In the genomic region with DNA sequence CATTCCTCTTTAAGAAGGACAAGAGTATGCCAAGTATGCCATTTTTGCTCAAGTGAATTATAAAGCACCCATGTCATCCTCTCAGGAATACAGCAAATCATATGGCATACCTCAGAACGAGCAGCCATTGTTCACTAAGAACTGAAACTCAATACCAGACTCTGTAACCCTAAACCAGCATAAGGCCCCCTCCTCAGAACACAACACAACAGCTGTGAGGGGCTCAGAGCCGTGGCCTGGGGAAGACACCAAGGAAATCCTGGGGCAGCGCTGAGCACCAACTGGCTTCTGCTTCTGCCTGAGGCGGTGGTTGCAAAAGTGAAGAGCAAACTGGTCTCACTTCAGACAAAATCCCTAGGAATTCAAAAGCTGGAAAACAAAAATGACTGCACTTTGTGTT, we compare ENCODE assay signal across 18 mouse cellular contexts.
DNase-seq lines count a peak whose midpoint lies in the region; ATAC-seq lines count a peak whose summit lies in the region.
"Had no signal": no experiment of that assay in that cellular context is flagged by ENCODE, and none has a peak within 500 bp of the region (broad histone marks: within the 10 kb centered on the region; RNA-seq: fewer than 3 reads in every experiment).

No protein-coding gene starts in this region.

- H3K9me3 ChIP-seq in forebrain, embryonic 10.5 days = no peaks in the 10 kb centered on the region
- no peaks in the 10 kb centered on the region for H3K9me3 ChIP-seq in forebrain, embryonic 12.5 days
- no peaks in the 10 kb centered on the region for H3K9me3 ChIP-seq in limb, embryonic 15.5 days
- H3K9me3 ChIP-seq in heart, embryonic 12.5 days (replicated peaks) = no peaks in the 10 kb centered on the region
- H3K9me3 ChIP-seq: heart, embryonic 15.5 days; hindbrain, embryonic 15.5 days had no signal

- H3K36me3 ChIP-seq in forebrain, embryonic 10.5 days (replicated peaks) = no peaks in the 10 kb centered on the region
- no peaks in the 10 kb centered on the region for H3K36me3 ChIP-seq in forebrain, embryonic 12.5 days (replicated peaks)
- no peaks in the 10 kb centered on the region for H3K36me3 ChIP-seq in limb, embryonic 15.5 days
- H3K36me3 ChIP-seq in heart, embryonic 12.5 days = no peaks in the 10 kb centered on the region
- H3K36me3 ChIP-seq: heart, embryonic 15.5 days; hindbrain, embryonic 15.5 days had no signal

- peak overlapping the region; percentile 83 for H3K27ac ChIP-seq in forebrain, embryonic 10.5 days
- no peak overlapping the region for H3K27ac ChIP-seq in forebrain, embryonic 12.5 days
- H3K27ac ChIP-seq in limb, embryonic 15.5 days = no peak overlapping the region
- H3K27ac ChIP-seq in heart, embryonic 12.5 days (ENCODE audit: poor library complexity, severe bottlenecking) = no peak overlapping the region
- H3K27ac ChIP-seq: hindbrain, embryonic 15.5 days had no signal

- H3K27me3 ChIP-seq in forebrain, embryonic 10.5 days (ENCODE audit: poor library complexity, severe bottlenecking) = 0 out of 2 replicates have a peak, but pooled peaks cover 2% of the 10 kb centered on the region
- H3K27me3 ChIP-seq in forebrain, embryonic 12.5 days = 0 out of 2 replicates have a peak, but pooled peaks cover 4% of the 10 kb centered on the region
- H3K27me3 ChIP-seq in limb, embryonic 15.5 days = no peaks in the 10 kb centered on the region
- no peaks in the 10 kb centered on the region for H3K27me3 ChIP-seq in heart, embryonic 12.5 days (replicated peaks)
- H3K27me3 ChIP-seq: CH12.LX; heart, embryonic 15.5 days; hindbrain, embryonic 15.5 days; Patski had no signal

- H3K4me2 ChIP-seq in forebrain, embryonic 12.5 days = no peak overlapping the region
- H3K4me2 ChIP-seq in limb, embryonic 15.5 days = no peak overlapping the region
- no peak overlapping the region for H3K4me2 ChIP-seq in heart, embryonic 12.5 days
- H3K4me2 ChIP-seq: heart, embryonic 15.5 days; hindbrain, embryonic 15.5 days had no signal

- no peak overlapping the region for H3K4me3 ChIP-seq in forebrain, embryonic 10.5 days
- no peak overlapping the region for H3K4me3 ChIP-seq in forebrain, embryonic 12.5 days (replicated peaks)
- no peak overlapping the region for H3K4me3 ChIP-seq in limb, embryonic 15.5 days
- no peak overlapping the region for H3K4me3 ChIP-seq in heart, embryonic 12.5 days
- H3K4me3 ChIP-seq: heart, embryonic 15.5 days; hindbrain, embryonic 15.5 days had no signal

- H3K9ac ChIP-seq in forebrain, embryonic 12.5 days = no peak overlapping the region
- H3K9ac ChIP-seq in limb, embryonic 15.5 days = no peak overlapping the region
- H3K9ac ChIP-seq in heart, embryonic 12.5 days = no peak overlapping the region
- H3K9ac ChIP-seq: heart, embryonic 15.5 days; hindbrain, embryonic 15.5 days had no signal

- peaks cover 97% of the 10 kb centered on the region for H3K4me1 ChIP-seq in forebrain, embryonic 10.5 days
- peaks cover 68% of the 10 kb centered on the region for H3K4me1 ChIP-seq in forebrain, embryonic 12.5 days
- H3K4me1 ChIP-seq in limb, embryonic 15.5 days = peaks cover 23% of the 10 kb centered on the region
- H3K4me1 ChIP-seq in heart, embryonic 12.5 days (replicated peaks) = peaks cover 61% of the 10 kb centered on the region
- H3K4me1 ChIP-seq: hindbrain, embryonic 15.5 days had no signal

- no peak for ATAC-seq in forebrain, embryonic 12.5 days (ENCODE audit: low FRiP score)
- ATAC-seq in limb, embryonic 15.5 days (ENCODE audit: insufficient number of reproducible peaks, low FRiP score, low TSS enrichment, low read depth) = peak; percentile 41; the same call in 1 of the 2 replicates
- no peak for ATAC-seq in heart, embryonic 12.5 days (ENCODE audit: insufficient number of reproducible peaks, low FRiP score)
- ATAC-seq: Patski had no signal

- peak; percentile 42 for DNase-seq in forebrain, embryonic 10.5 days (ENCODE audit: extremely low spot score, low spot score)
- peak; percentile 32 for DNase-seq in retina, embryonic 14.5 days (ENCODE audit: low spot score)
- no peak for DNase-seq in retina, postnatal 1 day
- no peak for DNase-seq in cerebellum, adult 9-10 months
- DNase-seq in adipocyte (ENCODE audit: low spot score) = no peak
- DNase-seq: cerebellum, adult 2 months; gastrocnemius, postnatal 25 days; kidney, adult 18-20 months; kidney, postnatal 25 days; lung, adult 2 months; right cerebral cortex, postnatal 4 days had no signal

- WGBS in forebrain, embryonic 10.5 days = 13% methylated on average over 4 of the region's 4 CpGs
- WGBS in forebrain, embryonic 12.5 days = 16% methylated on average over 4 of the region's 4 CpGs
- 28% methylated on average over 4 of the region's 4 CpGs for WGBS in limb, embryonic 15.5 days
- WGBS in heart, embryonic 12.5 days = 44% methylated on average over 4 of the region's 4 CpGs

Comparison
In these comparisons a context has a peak if more than half of its experiments do, and no peak if none do; other contexts are left out.
1. DNase-seq: peak in forebrain, embryonic 10.5 days (single experiment) and retina, embryonic 14.5 days (single experiment); none in retina, postnatal 1 day (single experiment), cerebellum, adult 9-10 months (single experiment) and adipocyte (single experiment).